Mouse (Mus musculus): ENCODE measurements around the gene Il3.

Il3 gene

GRCm38 (mm10) chr11:54287821-54288453 is 20.9 kb upstream of the Il3 start:
- no peak for DNase-seq (ENCODE audit: extremely low spot score, low read depth, low spot score)

GRCm38 (mm10) chr11:54271437-54271949 is 4.4 kb upstream of the Il3 start:
- DNase-seq (ENCODE audit: extremely low spot score, low read depth, low spot score) = no peak

- no peak for DNase-seq (ENCODE audit: extremely low spot score, low read depth, low spot score)
These were observed 2.3 kb upstream of the Il3 start for GRCm38 (mm10) chr11:54269191-54269896.

- DNase-seq (ENCODE audit: extremely low spot score, low read depth, low spot score) = peak; percentile 35
These were observed 2.5 kb downstream of the Il3 start for GRCm38 (mm10) chr11:54264542-54264941.

DNA sequence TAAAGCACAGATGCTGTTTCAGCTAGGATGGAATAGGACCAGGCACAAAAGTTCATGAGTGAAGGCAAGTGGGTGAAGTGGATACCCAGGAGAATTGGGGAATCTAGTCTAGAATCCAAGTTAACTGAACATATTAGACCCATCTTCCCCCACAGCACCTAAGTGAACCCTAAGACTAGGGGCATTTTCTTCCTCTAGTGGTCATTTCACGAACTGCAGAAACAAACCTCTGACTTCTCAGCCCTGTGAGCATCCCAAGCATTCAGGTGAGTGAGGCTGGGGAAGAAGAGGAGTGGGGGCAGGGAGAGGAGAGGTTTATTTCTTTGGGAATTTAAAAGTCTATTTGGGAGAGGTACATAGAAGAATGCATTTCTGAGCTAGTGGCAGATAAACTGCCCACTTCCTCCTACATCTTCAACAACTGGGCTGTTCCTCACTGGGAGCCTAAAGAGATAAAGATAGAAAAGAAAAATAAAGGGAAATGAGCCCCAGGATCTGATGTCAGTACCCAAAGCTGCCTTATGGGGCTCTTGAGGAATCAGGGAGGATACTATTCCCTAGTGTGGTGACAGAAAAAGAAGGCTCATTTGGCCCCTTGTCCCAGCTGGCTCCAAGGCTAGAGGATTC is 3.6 kb downstream of the Il3 start:
- no peak for DNase-seq (ENCODE audit: extremely low spot score, low read depth, low spot score)

- DNase-seq (ENCODE audit: extremely low spot score, low read depth, low spot score) = peak; percentile 20
These were observed 10.3 kb downstream of the Il3 start for GRCm38 (mm10) chr11:54256624-54257376.

DNA sequence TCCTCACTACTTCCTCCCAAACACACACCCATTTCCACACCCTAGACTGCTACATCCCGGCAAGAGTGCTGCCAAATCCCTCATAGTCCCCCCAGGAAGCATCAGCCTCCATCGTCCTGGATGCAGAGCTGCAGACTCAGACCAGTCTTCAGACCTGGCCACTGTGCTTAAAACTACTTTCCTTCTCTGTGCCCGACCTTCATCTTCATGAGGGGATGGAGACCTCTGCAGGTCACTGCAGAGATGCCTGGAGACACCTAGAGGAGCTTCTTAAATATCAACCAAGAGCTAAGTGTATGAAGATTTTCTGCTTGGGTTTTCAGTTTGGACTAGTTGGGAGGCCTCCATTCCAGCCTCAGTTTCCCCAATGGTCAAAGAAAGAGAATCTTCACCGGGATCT is 13.0 kb downstream of the Il3 start:
- DNase-seq (ENCODE audit: extremely low spot score, low read depth, low spot score) = no peak

- no peak for DNase-seq (ENCODE audit: extremely low spot score, low read depth, low spot score)
These were observed 16.5 kb downstream of the Il3 start for GRCm38 (mm10) chr11:54250575-54250974.

GRCm38 (mm10) chr11:54249748-54250147 is 17.3 kb downstream of the Il3 start:
- no peak for DNase-seq (ENCODE audit: extremely low spot score, low read depth, low spot score)

DNA sequence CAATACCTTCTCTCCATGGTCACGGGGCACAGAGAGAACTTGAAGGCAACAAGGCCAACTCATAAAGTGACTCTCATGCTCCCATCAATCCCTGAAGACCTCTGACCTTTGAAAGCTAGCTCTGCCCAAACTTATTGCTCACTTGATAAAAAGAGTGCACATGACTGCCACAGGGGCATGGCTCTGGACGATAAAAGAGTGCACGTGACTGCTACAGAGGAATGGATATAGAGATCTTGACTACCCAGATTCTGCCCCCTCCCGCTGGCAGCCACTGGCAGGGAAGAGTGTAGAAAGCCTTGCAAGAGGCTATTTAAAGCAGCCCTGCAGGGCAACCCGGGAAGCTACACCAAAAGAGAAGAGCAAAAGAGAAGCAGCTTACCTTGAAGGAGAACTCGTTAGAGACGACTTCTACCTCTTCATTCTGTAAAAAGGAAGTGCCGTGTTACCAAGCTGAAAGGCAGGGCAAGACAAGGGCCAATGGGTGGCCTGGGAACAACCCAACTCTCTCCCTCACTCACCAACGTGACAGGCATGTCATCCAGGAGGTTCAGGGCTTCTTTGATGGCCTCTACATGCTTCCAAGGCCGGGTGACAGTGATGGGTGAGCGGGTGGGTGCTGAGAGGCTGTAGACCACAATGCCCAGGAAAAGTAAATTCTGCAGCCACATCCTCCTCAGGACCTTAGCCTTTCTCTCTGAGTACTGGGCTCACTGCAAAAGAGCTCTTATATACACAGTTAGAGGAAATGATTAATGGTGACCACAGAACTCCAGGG is 17.9 kb downstream of the Il3 start, which contains the start of gene Csf2:
Gene Csf2, minus strand, starts transcription at position 728 of the 778 bp plus-strand sequence.
- DNase-seq (ENCODE audit: extremely low spot score, low read depth, low spot score) = no peak

GRCm38 (mm10) chr11:54247251-54247950 is 19.7 kb downstream of the Il3 start:
- no peak for DNase-seq (ENCODE audit: extremely low spot score, low read depth, low spot score)

DNA sequence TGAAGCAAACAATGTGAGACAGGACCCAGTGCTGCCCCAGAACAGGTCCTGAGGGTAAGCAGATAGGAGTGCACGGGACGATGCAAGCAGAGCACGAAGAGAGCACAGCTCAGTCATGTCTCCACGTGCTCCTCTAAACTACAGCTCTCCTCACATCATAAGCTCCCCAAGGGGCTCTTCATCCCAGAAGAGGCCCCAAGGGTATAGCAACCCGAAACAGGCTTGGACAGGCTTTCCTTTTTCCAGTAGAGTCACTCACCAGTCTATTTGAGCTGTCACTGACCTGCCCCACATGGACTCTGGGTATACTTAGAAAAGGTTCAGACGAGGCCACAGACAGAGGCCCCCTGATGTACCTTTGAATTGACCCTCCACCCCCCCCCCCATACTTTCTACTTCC is 22.6 kb downstream of the Il3 start:
- no peak for DNase-seq (ENCODE audit: extremely low spot score, low read depth, low spot score)

GRCm38 (mm10) chr11:54242494-54242893 is 24.6 kb downstream of the Il3 start:
- DNase-seq (ENCODE audit: extremely low spot score, low read depth, low spot score) = no peak

- no peak for DNase-seq (ENCODE audit: extremely low spot score, low read depth, low spot score)
These were observed 30.1 kb downstream of the Il3 start for GRCm38 (mm10) chr11:54236939-54237338.

GRCm38 (mm10) chr11:54227478-54227877 is 39.6 kb downstream of the Il3 start:
- DNase-seq (ENCODE audit: extremely low spot score, low read depth, low spot score) = no peak

DNA sequence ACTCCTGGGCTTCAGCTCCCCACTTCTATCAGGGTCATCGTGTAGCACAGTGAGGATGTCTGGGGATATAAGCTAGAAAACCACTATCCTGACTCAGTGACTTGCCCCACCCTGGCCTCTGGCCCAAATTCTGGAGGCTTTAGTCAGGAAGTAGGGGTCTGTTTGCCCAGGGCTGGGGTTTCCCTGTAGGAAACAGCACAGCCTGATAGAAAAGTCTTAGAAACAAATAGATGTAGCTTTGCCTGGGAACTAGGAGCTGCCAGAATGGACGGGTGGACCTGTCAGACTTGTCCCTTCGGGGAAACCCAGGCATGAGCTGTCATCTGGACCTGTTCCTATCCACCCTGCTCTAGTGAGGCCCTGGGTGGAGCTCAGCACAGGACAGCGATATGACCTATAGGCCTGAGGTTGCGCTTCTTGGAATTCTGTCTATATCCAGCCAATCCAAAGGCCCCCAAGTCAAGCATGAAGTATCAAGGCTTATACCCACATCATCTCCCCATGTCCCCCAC is 42.5 kb downstream of the Il3 start:
- no peak for DNase-seq (ENCODE audit: extremely low spot score, low read depth, low spot score)

DNA sequence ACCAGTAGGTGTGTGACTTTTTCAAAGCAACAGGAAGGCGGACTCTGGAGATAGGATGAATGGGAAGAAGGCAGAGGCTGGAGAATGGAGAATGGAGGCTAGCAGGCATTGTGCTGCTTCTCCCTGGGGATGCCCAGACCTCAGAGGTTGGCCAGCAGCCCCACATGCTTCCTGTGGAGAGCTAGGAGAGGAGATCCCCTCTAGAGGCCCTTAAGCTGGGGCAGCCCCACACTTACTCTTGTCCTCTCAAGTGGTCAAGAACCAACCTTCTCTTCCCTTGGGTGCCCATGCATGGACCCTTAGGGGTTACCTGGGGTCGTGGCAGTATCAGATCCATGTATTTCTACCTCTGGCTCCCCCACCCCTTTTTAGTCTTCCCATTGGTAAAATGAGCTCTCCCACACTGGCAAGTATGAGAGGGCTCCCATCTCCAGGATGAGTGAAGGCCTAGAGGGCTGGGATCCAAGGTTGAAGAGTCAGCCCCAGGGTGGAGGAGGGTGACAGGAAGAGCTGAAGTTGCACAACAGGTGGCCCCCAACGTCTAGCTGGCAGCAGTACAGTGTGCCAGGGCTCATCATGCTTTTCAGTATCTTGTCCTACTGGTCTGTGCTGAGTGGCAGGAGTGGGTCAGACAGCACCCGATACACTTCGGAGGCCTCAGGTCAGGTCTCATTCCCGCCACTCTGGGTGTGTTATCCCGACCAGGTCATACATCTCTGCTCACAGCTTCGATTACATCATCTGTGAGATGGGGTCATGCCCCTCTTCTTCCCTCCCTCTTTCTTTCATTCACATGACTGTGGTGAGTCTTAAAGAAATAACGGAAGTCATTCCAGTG is 43.2 kb downstream of the Il3 start:
- no peak for DNase-seq (ENCODE audit: extremely low spot score, low read depth, low spot score)

DNA sequence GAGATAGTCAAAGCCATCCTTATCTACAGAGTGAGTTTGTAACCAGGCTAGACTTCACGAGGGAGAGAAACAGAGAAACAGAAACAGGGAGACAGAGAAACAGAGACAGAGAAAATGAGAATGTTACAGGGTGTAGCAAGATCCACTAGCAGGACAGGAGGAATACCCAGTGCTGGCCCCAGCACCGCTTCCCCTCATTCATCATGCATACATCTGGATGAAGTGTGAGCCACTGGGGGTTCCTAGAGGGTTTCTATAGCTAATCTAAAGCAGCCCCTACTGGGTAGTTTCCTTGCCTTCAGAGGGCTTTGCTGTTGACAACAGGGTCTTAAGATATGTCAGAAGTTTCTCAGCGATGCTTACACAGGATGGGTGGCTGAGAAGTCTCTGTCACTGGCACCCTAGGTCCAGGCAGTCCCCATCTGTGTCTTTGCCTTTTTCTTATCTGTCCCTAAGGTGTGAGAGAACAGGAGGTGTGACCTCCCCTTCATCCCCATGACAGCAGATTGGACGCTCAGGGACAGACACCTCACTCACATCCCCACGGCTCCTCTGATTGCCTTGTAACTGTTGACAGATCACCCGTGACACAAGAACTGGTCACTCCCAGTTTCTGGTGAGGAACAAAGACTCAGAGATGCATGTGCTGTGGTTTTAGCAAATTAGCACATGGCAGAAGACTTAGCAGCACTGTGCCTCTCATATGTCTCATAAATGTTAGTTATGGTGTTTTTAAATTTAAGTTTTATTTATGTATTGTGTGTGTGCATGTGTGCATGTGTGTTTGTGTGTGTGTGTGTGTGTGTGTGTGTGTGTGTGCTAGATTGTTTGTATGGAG is 47.0 kb downstream of the Il3 start:
- no peak for DNase-seq (ENCODE audit: extremely low spot score, low read depth, low spot score)
